Mouse (Mus musculus) spleen, adult 18-20 months (tissue): ENCODE measurements around the gene Dact2.

Experiments used
- DNase-seq, 2 experiments: peaks; one replicate each; pipeline ENCODE4 v3.0.0; 2022; ENCODE audit warnings: mixed read lengths in 2 of 2

Gene Dact2

GRCm38 (mm10) chr17:14204061-14204460 lies at the start of gene Dact2:
Gene Dact2, minus strand, starts transcription at chr17:14204304.
- DNase-seq = no peak

GRCm38 (mm10) chr17:14252456-14252855 lies 48.4 kb upstream of the Dact2 start:
- DNase-seq = no peak

GRCm38 (mm10) chr17:14250401-14250800 lies 46.3 kb upstream of the Dact2 start:
- no peak for DNase-seq

GRCm38 (mm10) chr17:14249595-14249994 lies 45.5 kb upstream of the Dact2 start:
- DNase-seq = no peak

GRCm38 (mm10) chr17:14247931-14248330 lies 43.8 kb upstream of the Dact2 start:
- DNase-seq = no peak

GRCm38 (mm10) chr17:14246266-14246665 lies 42.2 kb upstream of the Dact2 start:
- DNase-seq = no peak

GRCm38 (mm10) chr17:14244195-14244965 lies 40.3 kb upstream of the Dact2 start:
- no peak for DNase-seq

GRCm38 (mm10) chr17:14242634-14243033 lies 38.5 kb upstream of the Dact2 start:
- DNase-seq = no peak

GRCm38 (mm10) chr17:14239960-14240359 lies 35.9 kb upstream of the Dact2 start:
- no peak for DNase-seq

- DNase-seq = no peak
These were observed 33.0 kb upstream of the Dact2 start for GRCm38 (mm10) chr17:14237134-14237533.

GRCm38 (mm10) chr17:14234774-14235389 lies 30.8 kb upstream of the Dact2 start:
- DNase-seq = no peak

- DNase-seq = no peak
These were observed 29.6 kb upstream of the Dact2 start for GRCm38 (mm10) chr17:14233658-14234057.

GRCm38 (mm10) chr17:14232629-14233028 lies 28.5 kb upstream of the Dact2 start:
- peak in 1 of 2 experiments; percentile 32 for DNase-seq

- DNase-seq = no peak
These were observed 26.8 kb upstream of the Dact2 start for GRCm38 (mm10) chr17:14230698-14231430.

- DNase-seq = no peak
These were observed 24.3 kb upstream of the Dact2 start for GRCm38 (mm10) chr17:14228381-14228780.

- DNase-seq = no peak
These were observed 23.5 kb upstream of the Dact2 start for GRCm38 (mm10) chr17:14227601-14228000.

- no peak for DNase-seq
These were observed 22.7 kb upstream of the Dact2 start for GRCm38 (mm10) chr17:14226778-14227177.

- DNase-seq = no peak
These were observed 22.0 kb upstream of the Dact2 start for GRCm38 (mm10) chr17:14225982-14226652.

GRCm38 (mm10) chr17:14221893-14222615 lies 17.9 kb upstream of the Dact2 start:
- no peak for DNase-seq

GRCm38 (mm10) chr17:14220606-14221202 lies 16.6 kb upstream of the Dact2 start:
- DNase-seq = peak in 1 of 2 experiments; percentile 32

GRCm38 (mm10) chr17:14213976-14214529 lies 9.9 kb upstream of the Dact2 start:
- no peak for DNase-seq

- DNase-seq = no peak
These were observed 8.7 kb upstream of the Dact2 start for GRCm38 (mm10) chr17:14212796-14213195.
